Mouse (Mus musculus) liver, adult 2 months (tissue): Measurements from ENCODE around the gene Gm2012. TPM values are rescaled to one million over a fixed set of nuclear protein-coding genes. Genes with fewer than 3 reads are reported as not detected.
"Not testable (repeated sequence)": the region's sequence is repeated elsewhere in the genome, so short reads cannot be mapped to it uniquely, and the experiment has no call there.

Source experiments
- DNase-seq: peaks from one replicate; pipeline ENCODE4 v3.0.0-alpha.2; 2011; ENCODE audit warnings: low read depth, low spot score; ENCODE audit errors: extremely low read depth
- H3K27ac ChIP-seq: fragments of 200-500 bp; replicated peaks from 2 replicates; pipeline ENCODE4 v1.5.1; 2012; ENCODE audit warnings: low read depth, mild to moderate bottlenecking, control low read depth, inconsistent platforms, low read length; ENCODE audit not compliant: insufficient read depth
- H3K27me3 ChIP-seq: fragments of 200-500 bp; 2 replicates; pipeline ENCODE4 v1.6.1; 2012; ENCODE audit warnings: mild to moderate bottlenecking, moderate library complexity, low read length, inconsistent platforms; ENCODE audit not compliant: control insufficient read depth, insufficient read depth
- H3K36me3 ChIP-seq: fragments of 200-500 bp; 2 replicates; pipeline ENCODE4 v1.6.1; 2012; ENCODE audit warnings: low read length, inconsistent platforms; ENCODE audit not compliant: control insufficient read depth, insufficient read depth
- H3K4me1 ChIP-seq: fragments of 200-500 bp; 2 replicates; pipeline ENCODE4 v1.6.1; 2011; ENCODE audit warnings: low read length; ENCODE audit not compliant: control insufficient read depth, insufficient read depth
- H3K4me3 ChIP-seq: fragments of 200-500 bp; 2 replicates; pipeline ENCODE4 v1.5.1; 2011; ENCODE audit warnings: low read depth, mild to moderate bottlenecking, control low read depth, low read length, moderate library complexity; ENCODE audit not compliant: insufficient read depth
- H3K79me2 ChIP-seq: fragments of 200-500 bp; 2 replicates; pipeline ENCODE4 v1.6.1; 2012; ENCODE audit warnings: inconsistent platforms, mild to moderate bottlenecking, low read length, moderate library complexity; ENCODE audit not compliant: control insufficient read depth, insufficient read depth
- H3K9ac ChIP-seq: fragments of 200-500 bp; 2 replicates; pipeline ENCODE4 v1.6.1; 2012; ENCODE audit warnings: low read depth, mild to moderate bottlenecking, control low read depth, inconsistent platforms, low read length
- WGBS: fragments of 180-500 bp; shearing (Covaris S2); methylation state at CpG from one replicate; pipeline ENCODE4 v1.1.7; 2018; 5-methylcytosine and 5-hydroxymethylcytosine counted together
- polyA plus RNA-seq: library from polyadenylated mRNA; depleted of rRNA; stranded (reverse); fragments of >200 nt; gene quantifications from 2 replicates; pipeline ENCODE4 v1.2.3, GENCODE M21; 2012; rRNA removed
- total RNA-seq: library from RNA; depleted of rRNA; stranded (reverse); fragments of >200 nt; gene quantifications from 2 replicates; pipeline ENCODE4 v1.2.3, GENCODE M21; 2014; rRNA removed

Gene Gm2012
- not detected in 2 replicates for total RNA-seq
- polyA plus RNA-seq = not detected in 2 replicates

DNA sequence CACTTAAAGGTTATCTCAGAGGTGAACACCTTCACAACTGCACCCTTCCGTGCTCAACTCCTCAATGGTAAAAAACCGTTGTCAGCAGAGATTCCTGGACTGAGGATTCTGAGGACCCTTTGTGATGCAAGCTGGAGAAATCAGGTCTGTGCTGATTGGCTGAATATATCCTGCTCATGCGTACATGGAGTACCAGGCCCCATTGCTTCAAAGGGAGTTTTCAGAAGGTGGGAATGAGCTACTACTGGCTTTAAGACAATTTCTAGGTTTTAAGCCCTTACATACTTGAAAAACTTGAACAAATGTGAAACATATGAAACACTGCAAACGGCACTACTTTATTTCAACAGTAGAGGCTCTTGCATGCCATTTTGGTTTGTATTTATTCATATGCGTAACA is at the start of gene Gm2012:
Gene Gm2012 (minus strand): TSS at position 101 of the 400 bp plus-strand sequence.
- H3K79me2 ChIP-seq, H3K27ac ChIP-seq, H3K4me1 ChIP-seq, H3K27me3 ChIP-seq, H3K36me3 ChIP-seq, DNase-seq, H3K4me3 ChIP-seq, H3K9ac ChIP-seq: not testable (repeated sequence)
- 89% methylated on average over 1 of the region's 5 CpGs for WGBS

- H3K9ac ChIP-seq, H3K27ac ChIP-seq, DNase-seq, H3K27me3 ChIP-seq, H3K36me3 ChIP-seq, H3K4me1 ChIP-seq, H3K4me3 ChIP-seq, H3K79me2 ChIP-seq: not testable (repeated sequence)
- WGBS = 70% methylated on average over 12 of the region's 12 CpGs
Observed at GRCm38 (mm10) chrX:26159146-26159545, 72.0 kb downstream of the Gm2012 start.

Other genes starting within 250 kb of the Gm2012 start
- not detected in 2 replicates for gene Gm5168, start 180.3 kb downstream of the Gm2012 start, total RNA-seq
- gene Gm5168, start 180.3 kb downstream of the Gm2012 start, polyA plus RNA-seq = not detected in 2 replicates
- not detected in 2 replicates for gene Gm2030, start 78.7 kb upstream of the Gm2012 start, total RNA-seq
- not detected in 2 replicates for gene Gm2030, start 78.7 kb upstream of the Gm2012 start, polyA plus RNA-seq